In the genomic region with DNA sequence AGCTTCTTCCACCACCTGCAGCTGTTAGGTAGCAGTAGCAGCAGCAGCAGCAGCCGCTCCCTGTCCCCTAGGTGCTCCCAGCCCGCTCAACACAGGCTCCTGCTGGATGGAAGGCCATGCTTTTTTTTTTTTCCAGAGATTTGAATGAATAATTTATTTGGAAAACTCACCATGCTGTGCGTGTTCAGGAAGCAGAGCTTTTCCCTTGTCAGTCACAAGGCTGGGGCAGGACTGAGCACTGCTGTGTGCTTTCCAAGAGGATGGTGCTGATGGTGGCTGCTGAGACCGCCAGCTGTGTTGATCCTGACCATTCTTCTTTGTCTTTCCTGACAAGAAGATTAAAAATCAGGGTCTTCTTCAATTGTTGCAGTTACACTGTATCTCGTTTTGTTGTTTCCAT, we compare ENCODE assay signal across 23 mouse cellular contexts.
A peak's percentile ranks its signal among the peaks of the same experiment; 100 is the strongest.
DNase-seq lines count a peak whose midpoint lies in the region; ATAC-seq and TF ChIP-seq lines count a peak whose summit lies in the region.
"Had no signal": no experiment of that assay in that cellular context is flagged by ENCODE, and none has a peak within 500 bp of the region (broad histone marks: within the 10 kb centered on the region; RNA-seq: fewer than 3 reads in every experiment).

No protein-coding gene starts in this region.

- H3K4me1 ChIP-seq in hindbrain, embryonic 11.5 days (replicated peaks; ENCODE audit: control insufficient read depth, insufficient read depth, low read length), result no peaks in the 10 kb centered on the region
- peaks cover 7% of the 10 kb centered on the region; the same call in 1 of the 2 replicates for H3K4me1 ChIP-seq in hindbrain, embryonic 13.5 days (replicated peaks)
- 0 out of 2 replicates have a peak, but pooled peaks cover 4% of the 10 kb centered on the region for H3K4me1 ChIP-seq in hindbrain, embryonic 12.5 days
- H3K4me1 ChIP-seq in midbrain, embryonic 14.5 days (ENCODE audit: control insufficient read depth, insufficient read depth, low read length), result peaks cover 6% of the 10 kb centered on the region; the same call in 1 of the 2 replicates
- H3K4me1 ChIP-seq in heart, adult 2 months (ENCODE audit: control insufficient read depth, insufficient read depth, low read length), result no peaks in the 10 kb centered on the region
- H3K4me1 ChIP-seq: heart, embryonic 10.5 days; limb, embryonic 12.5 days had no signal

- no peaks in the 10 kb centered on the region for H3K79me2 ChIP-seq in heart, adult 2 months (replicated peaks; ENCODE audit: control insufficient read depth, insufficient read depth, low read length)

- no peak overlapping the region for H3K4me2 ChIP-seq in hindbrain, embryonic 11.5 days (replicated peaks; ENCODE audit: low read depth, low read length)
- H3K4me2 ChIP-seq in hindbrain, embryonic 13.5 days, result no peak overlapping the region
- no peak overlapping the region for H3K4me2 ChIP-seq in hindbrain, embryonic 12.5 days (replicated peaks)
- no peak overlapping the region for H3K4me2 ChIP-seq in midbrain, embryonic 14.5 days (ENCODE audit: low read length)
- H3K4me2 ChIP-seq: limb, embryonic 12.5 days; liver, embryonic 11.5 days had no signal

- DNase-seq in embryo, embryonic 10 days (ENCODE audit: low spot score), result peak; percentile 12
- no peak for DNase-seq in embryo, embryonic 11 days
- DNase-seq in hindbrain, embryonic 11.5 days (ENCODE audit: low spot score), result no peak
- DNase-seq in midbrain, embryonic 14.5 days, result peak; percentile 61
- no peak for DNase-seq in heart, adult 2 months
- no peak for DNase-seq in layer of hippocampus, adult 9-10 months (ENCODE audit: low spot score)
- DNase-seq: adrenal gland, postnatal 14 days; cerebellum, adult 9-11 months; gastrocnemius, adult 2 months; kidney, postnatal 25 days; layer of hippocampus, postnatal 36 days; liver, postnatal 0 days; lung, postnatal 14 days; right cerebral cortex, postnatal 14 days; thymus, adult 2 months had no signal

- H3K36me3 ChIP-seq in hindbrain, embryonic 11.5 days (ENCODE audit: control insufficient read depth, insufficient read depth, low read length), result no peaks in the 10 kb centered on the region
- H3K36me3 ChIP-seq in hindbrain, embryonic 13.5 days, result no peaks in the 10 kb centered on the region
- H3K36me3 ChIP-seq in hindbrain, embryonic 12.5 days, result no peaks in the 10 kb centered on the region
- H3K36me3 ChIP-seq in midbrain, embryonic 14.5 days (ENCODE audit: control insufficient read depth, insufficient read depth, low read length), result no peaks in the 10 kb centered on the region
- H3K36me3 ChIP-seq in heart, adult 2 months (ENCODE audit: control insufficient read depth, insufficient read depth, low read length), result no peaks in the 10 kb centered on the region
- H3K36me3 ChIP-seq: heart, embryonic 10.5 days; limb, embryonic 12.5 days had no signal

- no peaks in the 10 kb centered on the region for H3K27me3 ChIP-seq in hindbrain, embryonic 11.5 days (ENCODE audit: control insufficient read depth, insufficient read depth, low read length)
- H3K27me3 ChIP-seq in hindbrain, embryonic 13.5 days, result no peaks in the 10 kb centered on the region
- H3K27me3 ChIP-seq in hindbrain, embryonic 12.5 days, result no peaks in the 10 kb centered on the region
- H3K27me3 ChIP-seq in midbrain, embryonic 14.5 days (ENCODE audit: control insufficient read depth, insufficient read depth, low read length), result no peaks in the 10 kb centered on the region; the same call in none of the 2 replicates
- no peaks in the 10 kb centered on the region for H3K27me3 ChIP-seq in heart, adult 2 months (ENCODE audit: control insufficient read depth, insufficient read depth, low read length)
- H3K27me3 ChIP-seq: limb, embryonic 12.5 days had no signal

- peak; percentile 63; the same call in 1 of the 2 replicates for ATAC-seq in hindbrain, embryonic 11.5 days (ENCODE audit: low FRiP score)
- no peak for ATAC-seq in hindbrain, embryonic 13.5 days (ENCODE audit: low FRiP score)
- peak; percentile 64; the same call in 1 of the 2 replicates for ATAC-seq in hindbrain, embryonic 12.5 days (ENCODE audit: low FRiP score)
- peak; percentile 67; the same call in 1 of the 2 replicates for ATAC-seq in midbrain, embryonic 14.5 days (ENCODE audit: low FRiP score, low TSS enrichment)
- ATAC-seq: intestine, embryonic 16.5 days; liver, postnatal 0 days had no signal

- H3K27ac ChIP-seq in hindbrain, embryonic 11.5 days (ENCODE audit: low read depth, low read length), result no peak overlapping the region
- no peak overlapping the region for H3K27ac ChIP-seq in hindbrain, embryonic 13.5 days
- H3K27ac ChIP-seq in hindbrain, embryonic 12.5 days, result no peak overlapping the region
- no peak overlapping the region for H3K27ac ChIP-seq in midbrain, embryonic 14.5 days (replicated peaks; ENCODE audit: low read depth, low read length)
- no peak overlapping the region for H3K27ac ChIP-seq in heart, adult 2 months
- H3K27ac ChIP-seq: gastrocnemius, adult 2 months; heart, embryonic 10.5 days; layer of hippocampus, adult 2 months; limb, embryonic 12.5 days; stomach, postnatal 0 days had no signal

- intact Hi-C loops in heart, adult 2 months (cut with DNase I), result no loop called here

- no peak overlapping the region for H3K4me3 ChIP-seq in hindbrain, embryonic 11.5 days (ENCODE audit: low read depth, low read length)
- no peak overlapping the region for H3K4me3 ChIP-seq in hindbrain, embryonic 13.5 days
- no peak overlapping the region for H3K4me3 ChIP-seq in hindbrain, embryonic 12.5 days
- no peak overlapping the region for H3K4me3 ChIP-seq in midbrain, embryonic 14.5 days (replicated peaks; ENCODE audit: low read depth, low read length)
- no peak overlapping the region for H3K4me3 ChIP-seq in heart, adult 2 months
- H3K4me3 ChIP-seq: gastrocnemius, adult 2 months; heart, embryonic 10.5 days; layer of hippocampus, adult 2 months; limb, embryonic 12.5 days had no signal

- WGBS in hindbrain, embryonic 11.5 days, result 38% methylated on average over 5 of the region's 5 CpGs
- 28% methylated on average over 5 of the region's 5 CpGs for WGBS in hindbrain, embryonic 13.5 days
- 37% methylated on average over 5 of the region's 5 CpGs for WGBS in hindbrain, embryonic 12.5 days
- WGBS in midbrain, embryonic 14.5 days, result 6% methylated on average over 5 of the region's 5 CpGs
- 44% methylated on average over 5 of the region's 5 CpGs for WGBS in heart, adult 2 months

- TF ChIP-seq EP300 in heart, adult 2 months (IDR thresholded peaks at IDR 0.05; ENCODE audit: insufficient read depth, low read depth, low read length), result no peak

- H3K9me3 ChIP-seq in hindbrain, embryonic 11.5 days (ENCODE audit: control insufficient read depth, low read length), result no peaks in the 10 kb centered on the region
- no peaks in the 10 kb centered on the region for H3K9me3 ChIP-seq in hindbrain, embryonic 13.5 days
- no peaks in the 10 kb centered on the region for H3K9me3 ChIP-seq in hindbrain, embryonic 12.5 days (replicated peaks)
- H3K9me3 ChIP-seq in midbrain, embryonic 14.5 days (ENCODE audit: control insufficient read depth, low read length), result no peaks in the 10 kb centered on the region
- H3K9me3 ChIP-seq: heart, embryonic 10.5 days; limb, embryonic 12.5 days had no signal

- no peak for TF ChIP-seq POLR2A in heart, adult 2 months (IDR thresholded peaks at IDR 0.05; ENCODE audit: insufficient read depth, low read depth, low read length)

- H3K9ac ChIP-seq in hindbrain, embryonic 11.5 days (ENCODE audit: low read depth, low read length), result no peak overlapping the region
- no peak overlapping the region for H3K9ac ChIP-seq in hindbrain, embryonic 13.5 days
- no peak overlapping the region for H3K9ac ChIP-seq in hindbrain, embryonic 12.5 days
- 0 out of 2 replicates have a peak overlapping the region, but pooled peaks have one; percentile 6 for H3K9ac ChIP-seq in midbrain, embryonic 14.5 days (replicated peaks; ENCODE audit: low read length)
- H3K9ac ChIP-seq in heart, adult 2 months (ENCODE audit: low read depth, low read length), result no peak overlapping the region
- H3K9ac ChIP-seq: limb, embryonic 12.5 days; liver, postnatal 0 days had no signal

- no peak for TF ChIP-seq CTCF in heart, adult 2 months (IDR thresholded peaks at IDR 0.05)

Comparison
In these comparisons a context has a peak if more than half of its experiments do, and no peak if none do; other contexts are left out.
1. DNase-seq: peak in embryo, embryonic 10 days (single experiment) and midbrain, embryonic 14.5 days (single experiment); none in embryo, embryonic 11 days (single experiment), hindbrain, embryonic 11.5 days (single experiment), heart, adult 2 months (0 of 2) and layer of hippocampus, adult 9-10 months (single experiment).